Mouse (Mus musculus): ENCODE results near the gene Nanos3.

The Nanos3 gene

GRCm38 (mm10) chr8:84202466-84202865 lies 17.4 kb upstream of the Nanos3 start:
- CTCF ChIA-PET: interaction anchor here (1.5 kb wide), 1 partner anchor 15 kb away, joined by 5 read pairs; no protein-coding TSS in a partner anchor

GRCm38 (mm10) chr8:84201545-84202245 lies 16.7 kb upstream of the Nanos3 start:
- CTCF ChIA-PET: interaction anchor here (0.9 to 1.5 kb wide), 2 partner anchors 14 to 15 kb away, joined by 3 to 5 read pairs; no protein-coding TSS in a partner anchor

GRCm38 (mm10) chr8:84200652-84201544 lies 15.9 kb upstream of the Nanos3 start:
- CTCF ChIA-PET: interaction anchor here (0.9 kb wide), 1 partner anchor 14 kb away, joined by 3 read pairs; no protein-coding TSS in a partner anchor

DNA sequence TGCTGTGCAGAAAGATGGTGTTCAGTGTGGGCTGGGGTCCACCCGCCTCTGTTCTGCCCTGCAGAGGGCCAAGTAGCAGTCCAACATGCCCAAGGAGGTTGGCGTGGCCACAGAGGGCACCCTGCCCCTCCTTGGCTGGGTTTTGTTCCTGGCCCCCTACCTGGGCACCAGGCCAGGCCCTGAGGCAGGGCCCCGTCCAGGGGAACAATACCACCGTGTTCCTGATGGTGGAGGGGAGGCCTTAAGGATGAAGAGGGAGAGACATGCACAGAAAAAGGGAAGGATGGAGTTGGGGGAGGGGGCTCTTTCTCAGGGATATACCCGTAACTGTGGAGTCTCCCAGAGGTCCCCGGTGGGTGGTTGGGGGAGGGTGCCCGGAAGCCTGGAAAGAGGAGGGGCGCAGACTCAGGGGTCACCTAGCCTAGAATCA lies 15.1 kb upstream of the Nanos3 start:
- CTCF ChIA-PET: no interaction called here

DNA sequence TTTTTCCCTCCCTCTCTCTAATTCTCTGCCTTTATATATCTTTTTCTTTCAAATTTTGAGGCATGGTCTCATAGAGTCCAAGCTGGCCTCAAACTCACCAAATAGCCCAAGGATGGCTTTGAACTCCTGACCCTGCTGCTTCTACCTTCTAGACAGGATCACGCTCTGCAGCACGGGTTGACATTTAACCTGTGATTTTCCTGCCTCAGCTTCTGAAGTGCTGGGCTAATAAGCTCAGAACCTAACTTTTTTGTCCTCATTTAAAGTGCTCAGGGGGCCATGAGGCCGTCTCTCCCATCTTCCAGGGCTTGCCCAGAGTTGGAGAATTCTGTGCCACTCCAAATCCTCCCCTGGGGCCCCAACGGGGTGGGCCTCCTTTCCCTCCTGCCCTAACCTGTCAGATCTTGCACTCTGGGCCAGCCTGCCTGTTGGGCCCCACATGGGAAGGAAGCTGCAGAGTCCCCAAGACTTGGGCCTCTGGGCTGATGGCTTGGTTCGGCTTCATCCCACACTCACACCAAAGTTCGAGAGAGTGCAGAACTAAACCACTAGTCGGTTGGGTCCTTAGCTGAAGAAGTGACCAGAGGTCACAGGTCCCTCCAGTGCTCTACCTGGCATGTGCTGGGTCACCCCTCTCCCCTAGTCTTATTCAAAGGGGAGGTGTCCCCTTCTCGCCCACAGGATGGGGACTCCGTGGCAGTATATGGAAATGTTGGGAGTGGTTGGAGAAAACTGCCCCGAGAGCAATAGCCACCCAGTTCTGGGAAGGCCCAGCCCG lies 14.5 kb upstream of the Nanos3 start:
- CTCF ChIA-PET: no interaction called here

DNA sequence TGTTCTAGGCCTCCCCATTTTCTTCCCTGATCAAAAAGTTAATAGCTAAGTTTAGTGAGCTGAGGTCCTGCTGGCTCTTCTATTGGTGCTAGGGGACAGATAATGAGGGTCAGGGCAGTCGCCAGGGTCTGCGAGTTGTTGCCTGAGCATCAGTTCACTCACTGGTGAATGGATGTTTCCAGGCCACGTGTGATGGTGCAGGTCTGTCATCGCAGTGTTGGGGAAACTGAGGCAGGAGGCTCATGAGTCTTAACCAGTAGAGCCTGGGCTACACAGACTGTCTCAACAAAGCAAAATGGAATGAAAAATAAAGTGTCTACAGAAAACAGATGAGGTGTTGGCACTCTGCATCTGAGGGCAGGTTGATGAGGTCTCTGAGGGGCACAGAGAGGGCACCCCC lies 13.9 kb upstream of the Nanos3 start:
- CTCF ChIA-PET: no interaction called here

- CTCF ChIA-PET: interaction anchor here (0.7 to 1.3 kb wide), 2 partner anchors 11 to 766 kb away, joined by 3 to 4 read pairs; no protein-coding TSS in a partner anchor
Measured at GRCm38 (mm10) chr8:84197922-84198774, 13.1 kb upstream of the Nanos3 start.

DNA sequence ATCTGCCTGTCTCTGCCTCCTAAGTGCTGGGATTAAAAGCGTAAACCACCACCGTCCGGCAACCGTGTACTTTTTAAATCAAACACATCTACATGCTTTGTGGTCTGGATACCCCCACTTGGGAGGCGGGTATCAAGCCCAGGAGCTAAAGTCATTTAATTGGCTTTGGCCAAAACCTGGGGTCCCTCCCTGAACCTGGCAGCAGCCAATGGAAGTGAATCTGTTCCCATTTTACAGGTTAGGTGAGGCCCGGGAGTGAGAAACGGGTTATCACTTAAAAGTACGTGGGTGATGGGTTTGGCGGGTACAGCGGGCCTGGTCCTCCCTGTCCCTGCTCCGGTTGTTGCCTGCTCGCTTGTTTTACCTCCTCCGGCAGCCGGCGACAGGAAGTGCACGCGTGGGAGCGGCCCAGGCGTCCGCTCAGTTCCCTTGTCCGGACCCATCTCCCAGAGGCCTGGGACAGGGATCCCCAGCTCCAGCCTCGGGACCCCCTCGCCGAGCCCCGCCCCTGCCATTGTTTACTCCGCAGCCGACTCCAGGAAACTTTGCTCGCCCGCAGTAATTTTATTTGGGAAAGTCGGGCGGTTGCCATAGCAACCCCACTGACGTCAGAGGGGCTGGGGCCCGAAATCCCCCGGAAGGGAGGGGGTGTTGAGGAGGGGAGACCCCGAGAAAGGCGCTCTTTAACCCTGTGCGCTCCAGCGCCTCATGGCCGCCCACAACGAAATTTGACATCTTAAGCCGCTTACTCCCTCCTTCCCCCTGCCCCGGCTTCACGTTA lies 12.3 kb upstream of the Nanos3 start:
- CTCF ChIA-PET: interaction anchor here (1.3 kb wide), 1 partner anchor 10 kb away, joined by 4 read pairs; no protein-coding TSS in a partner anchor

DNA sequence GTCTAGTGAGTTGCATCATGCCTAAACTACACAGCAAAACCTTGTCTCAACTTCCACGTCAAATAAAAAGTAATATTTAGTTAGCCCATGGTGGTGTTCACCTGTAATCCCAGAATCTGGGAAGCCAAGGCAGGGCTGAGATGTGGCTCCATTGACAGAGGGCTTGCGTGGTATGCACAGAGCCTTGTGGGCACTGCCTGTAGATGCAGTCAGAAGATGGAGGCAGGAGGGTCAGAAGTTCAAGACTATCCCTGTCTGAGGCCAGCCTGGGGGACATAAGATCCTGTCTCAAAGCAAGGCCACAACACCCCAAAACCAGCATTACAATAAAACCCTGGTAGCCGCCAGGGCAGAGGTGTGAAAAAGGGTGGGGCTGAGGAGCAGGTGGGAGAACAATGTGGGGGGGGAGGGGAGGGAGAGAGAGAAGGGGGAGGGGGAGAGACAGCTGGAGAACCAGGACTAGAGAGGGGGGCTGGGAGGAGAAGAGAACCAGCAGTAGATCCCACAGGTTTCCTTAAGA lies 9.3 kb upstream of the Nanos3 start:
- CTCF ChIA-PET: interaction anchor here (0.6 to 0.7 kb wide), 3 partner anchors 14 to 31 kb away, joined by 4 to 8 read pairs (median 6); no protein-coding TSS in a partner anchor

DNA sequence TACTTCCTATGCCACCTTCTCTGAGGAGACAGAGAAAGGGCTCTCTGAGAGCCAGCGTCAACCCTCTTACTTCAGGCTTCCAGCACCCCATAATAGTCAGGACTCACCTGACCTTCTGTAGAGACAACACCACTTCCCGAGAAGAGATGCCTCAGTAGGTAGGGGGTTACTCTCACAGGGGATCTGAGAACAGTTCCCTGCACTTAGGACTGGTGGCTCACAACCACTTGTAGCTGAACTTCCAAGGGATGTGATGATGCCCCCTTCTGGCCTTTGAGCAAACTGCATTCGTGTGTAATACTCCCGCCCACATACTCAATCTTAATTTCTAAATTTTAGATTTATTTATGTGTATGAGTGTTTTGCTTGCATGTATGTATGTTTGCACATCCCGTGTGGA lies 8.5 kb upstream of the Nanos3 start:
- CTCF ChIA-PET: interaction anchor here (0.5 kb wide), 1 partner anchor 220 kb away, joined by 4 read pairs; no protein-coding TSS in a partner anchor

GRCm38 (mm10) chr8:84193161-84193560 lies 8.1 kb upstream of the Nanos3 start:
- CTCF ChIA-PET: interaction anchor here (0.5 kb wide), 1 partner anchor 219 kb away, joined by 4 read pairs; no protein-coding TSS in a partner anchor

- CTCF ChIA-PET: no interaction called here
Measured at GRCm38 (mm10) chr8:84192555-84192954, 7.5 kb upstream of the Nanos3 start.

DNA sequence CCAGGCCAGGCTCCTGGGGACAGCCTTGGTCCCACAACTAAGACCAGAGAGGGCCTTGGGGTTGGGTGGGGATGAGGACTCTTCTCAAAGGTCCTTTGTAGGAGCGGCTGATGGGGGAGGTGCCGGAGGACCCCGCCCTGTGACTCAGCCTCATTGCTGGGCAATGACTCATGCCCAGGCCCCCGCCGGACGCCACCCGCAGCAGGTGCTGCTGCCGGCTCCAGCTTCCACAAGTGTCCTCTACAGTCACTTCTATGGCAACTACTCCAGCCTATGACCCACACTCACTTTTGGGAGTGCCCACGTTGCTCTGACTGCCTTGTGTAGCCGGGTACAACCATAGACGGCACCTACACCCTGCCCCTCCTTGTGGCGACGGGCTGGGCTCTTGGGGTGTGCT lies 7.0 kb upstream of the Nanos3 start:
- CTCF ChIA-PET: interaction anchor here (0.5 kb wide), 1 partner anchor 82 kb away, joined by 3 read pairs; no protein-coding TSS in a partner anchor

- CTCF ChIA-PET: interaction anchor here (0.7 to 0.9 kb wide), 2 partner anchors 17 to 333 kb away, joined by 3 to 4 read pairs; no protein-coding TSS in a partner anchor
Measured at GRCm38 (mm10) chr8:84190191-84190867, 5.3 kb upstream of the Nanos3 start.

DNA sequence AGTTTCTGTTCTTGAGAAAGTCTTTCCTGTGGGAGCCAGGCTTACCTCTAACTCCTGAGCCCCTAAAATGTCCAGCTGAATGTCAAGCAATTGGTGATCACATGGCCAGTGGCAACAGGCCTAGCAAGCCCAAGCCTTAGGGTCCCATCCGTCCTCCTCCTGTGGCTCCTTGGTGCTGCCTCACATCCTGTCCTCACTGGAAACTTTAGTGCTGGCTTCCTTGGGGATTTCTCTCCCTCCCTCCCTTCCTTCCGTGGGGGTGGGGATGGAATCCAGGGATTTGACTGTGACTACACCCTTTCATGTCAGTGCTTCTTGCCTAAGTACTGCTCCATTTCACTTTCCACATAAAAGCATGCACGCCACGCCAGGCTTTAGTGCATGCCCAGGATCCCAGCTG lies 4.6 kb upstream of the Nanos3 start:
- CTCF ChIA-PET: no interaction called here

DNA sequence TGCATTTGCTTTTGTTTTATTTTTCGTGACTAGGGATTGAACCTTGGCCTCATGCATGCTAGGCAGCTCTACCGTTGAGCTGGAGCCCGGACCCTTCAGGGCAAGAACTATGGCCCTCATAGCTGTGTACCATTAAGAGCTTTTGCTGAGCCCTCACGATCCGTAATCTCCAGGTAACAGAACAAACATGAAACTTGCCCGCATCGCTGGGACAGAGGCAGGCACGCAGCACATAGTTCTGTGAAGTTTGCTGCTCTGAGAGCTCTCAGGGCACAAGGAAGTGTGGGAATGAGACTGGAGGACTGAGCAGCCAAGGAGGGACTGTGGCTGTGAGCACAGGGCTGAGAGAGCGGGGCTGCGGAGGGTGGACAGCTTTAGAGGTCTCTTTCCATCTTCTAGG lies 3.7 kb upstream of the Nanos3 start:
- CTCF ChIA-PET: interaction anchor here (0.9 to 2.1 kb wide), 3 partner anchors 14 to 21 kb away, joined by 3 to 7 read pairs (median 5); no protein-coding TSS in a partner anchor

GRCm38 (mm10) chr8:84187065-84187755 lies 2.2 kb upstream of the Nanos3 start:
- CTCF ChIA-PET: interaction anchor here (0.6 to 3.3 kb wide), 8 partner anchors 10 to 579 kb away, joined by 3 to 24 read pairs (median 4); no protein-coding TSS in a partner anchor

DNA sequence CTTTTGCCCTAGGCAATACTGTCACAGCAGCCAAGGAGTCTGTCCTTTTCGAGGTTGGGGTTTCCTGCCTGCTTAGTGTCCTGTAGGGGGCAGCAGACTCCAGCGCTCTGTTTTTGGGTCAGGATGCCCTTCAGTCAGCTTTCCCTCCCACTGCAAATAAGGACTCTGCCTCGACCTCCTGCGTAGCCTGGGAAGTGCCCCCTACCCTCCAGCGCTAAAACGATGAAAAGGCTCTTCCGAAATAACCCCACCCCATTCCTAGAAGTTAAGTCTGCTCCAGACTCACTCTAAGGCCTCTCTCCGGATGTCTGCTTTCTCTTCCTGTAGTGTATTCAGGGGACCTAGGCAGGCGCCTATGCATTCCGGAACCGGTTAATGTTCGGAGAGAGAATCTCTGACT lies 1.5 kb upstream of the Nanos3 start:
- CTCF ChIA-PET: interaction anchor here (0.7 to 3.3 kb wide), 7 partner anchors 11 to 578 kb away, joined by 3 to 24 read pairs (median 4); no protein-coding TSS in a partner anchor

All from spleen, embryonic (tissue).